In the genomic region with DNA sequence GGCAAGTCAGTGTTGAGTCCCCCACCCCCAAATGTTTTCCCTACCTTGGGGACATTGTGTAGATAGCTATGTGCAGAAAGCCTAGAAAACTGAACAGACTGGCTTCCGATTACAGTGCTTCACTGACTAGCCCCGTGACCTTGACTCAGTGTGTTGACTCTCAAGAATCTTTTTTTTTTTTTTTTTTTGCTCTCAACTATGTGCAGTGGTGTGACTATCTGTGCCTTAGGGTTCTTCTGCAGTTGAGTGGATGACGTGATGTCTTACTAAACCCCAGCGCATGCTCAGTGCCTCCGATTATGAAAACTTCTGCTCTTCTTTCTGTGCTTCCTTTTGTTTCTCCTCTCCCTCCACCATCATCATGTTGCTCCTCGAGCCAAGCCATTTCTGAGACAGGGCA, we compare ENCODE assay signal across 20 mouse cellular contexts.
DNase-seq lines count a peak whose midpoint lies in the region; ATAC-seq and TF ChIP-seq lines count a peak whose summit lies in the region.
"Had no signal": no experiment of that assay in that cellular context is flagged by ENCODE, and none has a peak within 500 bp of the region (broad histone marks: within the 10 kb centered on the region; RNA-seq: fewer than 3 reads in every experiment).

No protein-coding gene starts in this region.

- H3K4me1 ChIP-seq in forebrain, embryonic 11.5 days (replicated peaks; ENCODE audit: control insufficient read depth, insufficient read depth, low read length) = peaks cover 44% of the 10 kb centered on the region
- peaks cover 85% of the 10 kb centered on the region for H3K4me1 ChIP-seq in limb, embryonic 12.5 days (replicated peaks)
- no peaks in the 10 kb centered on the region for H3K4me1 ChIP-seq in stomach, postnatal 0 days (replicated peaks; ENCODE audit: control insufficient read depth, insufficient read depth)

- peak overlapping the region; percentile 24; the same call in 1 of the 2 replicates for H3K27ac ChIP-seq in left cerebral cortex, adult 2 months
- H3K27ac ChIP-seq in forebrain, embryonic 11.5 days (ENCODE audit: low read depth, low read length) = peak overlapping the region; percentile 79
- peak overlapping the region; percentile 53 for H3K27ac ChIP-seq in limb, embryonic 12.5 days
- H3K27ac ChIP-seq in stomach, postnatal 0 days (replicated peaks) = no peak overlapping the region
- H3K27ac ChIP-seq: lung, embryonic 15.5 days; neural tube, embryonic 13.5 days had no signal

- POLR2A ChIA-PET in Patski (lab: Charles Lee) = no interaction called here

- TF ChIP-seq EP300 in stomach, postnatal 0 days (optimal IDR thresholded peaks at IDR 0.05) = no peak

- 37% methylated on average over 6 of the region's 6 CpGs for WGBS in forebrain, embryonic 11.5 days
- WGBS in limb, embryonic 12.5 days = 56% methylated on average over 6 of the region's 6 CpGs
- WGBS in stomach, postnatal 0 days = 73% methylated on average over 6 of the region's 6 CpGs

- H3K9ac ChIP-seq in forebrain, embryonic 11.5 days (ENCODE audit: low read length) = peak overlapping the region; percentile 1; the same call in 1 of the 2 replicates
- H3K9ac ChIP-seq in limb, embryonic 12.5 days (replicated peaks) = no peak overlapping the region
- no peak overlapping the region for H3K9ac ChIP-seq in stomach, postnatal 0 days (ENCODE audit: low read length)
- H3K9ac ChIP-seq: heart, embryonic 12.5 days; lung, embryonic 15.5 days; neural tube, embryonic 13.5 days had no signal

- intact Hi-C loops in left cerebral cortex, adult 2 months (cut with DNase I) = no loop called here
- intact Hi-C loops in left cerebral cortex, postnatal 4 days (cut with DNase I) = no loop called here

- no peaks in the 10 kb centered on the region for H3K9me3 ChIP-seq in forebrain, embryonic 11.5 days (ENCODE audit: control insufficient read depth, low read length)
- no peaks in the 10 kb centered on the region for H3K9me3 ChIP-seq in limb, embryonic 12.5 days
- H3K9me3 ChIP-seq in stomach, postnatal 0 days (ENCODE audit: control insufficient read depth, low read length) = no peaks in the 10 kb centered on the region
- H3K9me3 ChIP-seq: heart, embryonic 12.5 days; lung, embryonic 15.5 days; midbrain, embryonic 10.5 days; neural tube, embryonic 13.5 days had no signal

- H3K4me2 ChIP-seq in forebrain, embryonic 11.5 days (ENCODE audit: low read depth, low read length, severe bottlenecking) = no peak overlapping the region; the same call in 1 of the 2 replicates
- no peak overlapping the region for H3K4me2 ChIP-seq in limb, embryonic 12.5 days
- H3K4me2 ChIP-seq in stomach, postnatal 0 days (replicated peaks; ENCODE audit: low read depth) = no peak overlapping the region
- H3K4me2 ChIP-seq: heart, embryonic 12.5 days; lung, embryonic 15.5 days; neural tube, embryonic 13.5 days had no signal

- in situ Hi-C loops in Patski (cut with MboI; ENCODE audit: low pct_unique_long_range_greater_than_20kb) = no loop called here

- H3K27me3 ChIP-seq in Patski = no peaks in the 10 kb centered on the region
- no peaks in the 10 kb centered on the region for H3K27me3 ChIP-seq in forebrain, embryonic 11.5 days (ENCODE audit: control insufficient read depth, insufficient read depth, low read length)
- no peaks in the 10 kb centered on the region for H3K27me3 ChIP-seq in limb, embryonic 12.5 days
- no peaks in the 10 kb centered on the region for H3K27me3 ChIP-seq in stomach, postnatal 0 days (ENCODE audit: control insufficient read depth, insufficient read depth, low read length)
- H3K27me3 ChIP-seq: heart, embryonic 12.5 days; lung, embryonic 15.5 days; neural tube, embryonic 13.5 days had no signal

- CTCF ChIA-PET in Patski (lab: Charles Lee) = interaction anchor here (1.1 to 1.6 kb wide), 3 partner anchors 9 to 16 kb away, joined by 3 to 4 read pairs (median 4); no protein-coding TSS in a partner anchor

- no peak overlapping the region for H3K4me3 ChIP-seq in left cerebral cortex, adult 2 months
- no peak overlapping the region for H3K4me3 ChIP-seq in forebrain, embryonic 11.5 days (ENCODE audit: low read depth, low read length)
- no peak overlapping the region for H3K4me3 ChIP-seq in limb, embryonic 12.5 days (replicated peaks)
- H3K4me3 ChIP-seq in stomach, postnatal 0 days (ENCODE audit: low read depth, low read length) = no peak overlapping the region
- H3K4me3 ChIP-seq: heart, embryonic 12.5 days; lung, embryonic 15.5 days; midbrain, embryonic 10.5 days; neural tube, embryonic 13.5 days had no signal

- TF ChIP-seq CTCF in left cerebral cortex, adult 2 months (IDR thresholded peaks at IDR 0.05) = no peak
- no peak for TF ChIP-seq CTCF in Patski (IDR thresholded peaks at IDR 0.05)
- no peak for TF ChIP-seq CTCF in stomach, postnatal 0 days (IDR thresholded peaks at IDR 0.05; ENCODE audit: low read depth)

- DNase-seq in left cerebral cortex, adult 2 months (ENCODE audit: extremely low spot score in 1 of 2, low spot score in 2 of 2) = no peak
- DNase-seq in left cerebral cortex, postnatal 4 days = no peak
- DNase-seq in Patski (ENCODE audit: low read depth, low spot score) = no peak
- no peak for DNase-seq in forebrain, embryonic 11.5 days (ENCODE audit: low spot score)
- DNase-seq in stomach, postnatal 0 days (ENCODE audit: low spot score) = no peak
- no peak for DNase-seq in right cerebral cortex, postnatal 25 days
- no peak for DNase-seq in urinary bladder, postnatal 4 days (ENCODE audit: low spot score in 2 of 2)
- DNase-seq: adrenal gland, postnatal 10 days; cerebellum, adult 2 months; gastrocnemius, postnatal 36 days; heart, postnatal 36 days; kidney, adult 9 months; right cerebral cortex, adult 18-20 months; spleen, adult 18-20 months; thymus, postnatal 4 days had no signal

- no peaks in the 10 kb centered on the region for H3K36me3 ChIP-seq in forebrain, embryonic 11.5 days (ENCODE audit: control insufficient read depth, insufficient read depth, low read length)
- peaks cover 5% of the 10 kb centered on the region for H3K36me3 ChIP-seq in limb, embryonic 12.5 days
- H3K36me3 ChIP-seq in stomach, postnatal 0 days (ENCODE audit: control insufficient read depth, insufficient read depth, low read length) = no peaks in the 10 kb centered on the region
- H3K36me3 ChIP-seq: lung, embryonic 15.5 days; neural tube, embryonic 13.5 days had no signal

- peak; percentile 71 for ATAC-seq in Patski
- ATAC-seq in forebrain, embryonic 11.5 days (replicated peaks; ENCODE audit: low FRiP score) = peak; percentile 34
- ATAC-seq in limb, embryonic 12.5 days (ENCODE audit: insufficient number of reproducible peaks, insufficient read depth, low FRiP score, low TSS enrichment, low read depth) = 0 out of 2 replicates have a peak, but pooled peaks have one; percentile 32
- ATAC-seq in stomach, postnatal 0 days (ENCODE audit: low FRiP score, low TSS enrichment) = no peak
